Comparison of ENCODE assay signal across 19 mouse cellular contexts in genomic region chr10:35949056-35949455, GRCm38 (mm10).
"Had no signal": no experiment of that assay in that cellular context is flagged by ENCODE, and none has a peak within 500 bp of the region (broad histone marks: within the 10 kb centered on the region; RNA-seq: fewer than 3 reads in every experiment).

No protein-coding gene starts in this region.

- H3K4me1 ChIP-seq: midbrain, embryonic 10.5 days; midbrain, embryonic 12.5 days; neural tube, embryonic 13.5 days; neural tube, embryonic 15.5 days had no signal

- DNase-seq: lung, adult 18-20 months; lung, embryonic 14.5 days; lung, postnatal 10 days; lung, postnatal 4 days; midbrain, embryonic 14.5 days; retina, postnatal 1 day; right cerebral cortex, adult 18-20 months; right cerebral cortex, postnatal 25 days; right cerebral cortex, postnatal 4 days; spleen, adult 18-20 months; thymus, adult 18-20 months; thymus, postnatal 14 days; thymus, postnatal 36 days had no signal

- H3K9ac ChIP-seq: lung, embryonic 14.5 days; midbrain, embryonic 12.5 days; neural tube, embryonic 13.5 days; neural tube, embryonic 15.5 days had no signal

- H3K4me3 ChIP-seq: midbrain, embryonic 10.5 days; midbrain, embryonic 12.5 days; myocyte; neural tube, embryonic 13.5 days; neural tube, embryonic 15.5 days had no signal

- H3K4me2 ChIP-seq: lung, embryonic 14.5 days; midbrain, embryonic 12.5 days; neural tube, embryonic 13.5 days; neural tube, embryonic 15.5 days had no signal

- H3K27me3 ChIP-seq: midbrain, embryonic 12.5 days; neural tube, embryonic 13.5 days; neural tube, embryonic 15.5 days had no signal

- H3K36me3 ChIP-seq: midbrain, embryonic 10.5 days; midbrain, embryonic 12.5 days; neural tube, embryonic 13.5 days; neural tube, embryonic 15.5 days had no signal

- ATAC-seq: midbrain, embryonic 16.5 days had no signal

- H3K9me3 ChIP-seq: midbrain, embryonic 10.5 days; midbrain, embryonic 12.5 days; neural tube, embryonic 13.5 days; neural tube, embryonic 15.5 days had no signal

- H3K27ac ChIP-seq: midbrain, embryonic 10.5 days; midbrain, embryonic 12.5 days; neural tube, embryonic 13.5 days; neural tube, embryonic 15.5 days had no signal
